Mouse (Mus musculus) cerebellum, adult 8-10 months (tissue): Measurements from ENCODE around the gene Plekho1.
"Not testable (repeated sequence)": the region's sequence is repeated elsewhere in the genome, so short reads cannot be mapped to it uniquely, and the experiment has no call there.

Experiments
- DNase-seq: peaks from one replicate; pipeline ENCODE4 v3.0.0; 2022

Plekho1 gene

DNA sequence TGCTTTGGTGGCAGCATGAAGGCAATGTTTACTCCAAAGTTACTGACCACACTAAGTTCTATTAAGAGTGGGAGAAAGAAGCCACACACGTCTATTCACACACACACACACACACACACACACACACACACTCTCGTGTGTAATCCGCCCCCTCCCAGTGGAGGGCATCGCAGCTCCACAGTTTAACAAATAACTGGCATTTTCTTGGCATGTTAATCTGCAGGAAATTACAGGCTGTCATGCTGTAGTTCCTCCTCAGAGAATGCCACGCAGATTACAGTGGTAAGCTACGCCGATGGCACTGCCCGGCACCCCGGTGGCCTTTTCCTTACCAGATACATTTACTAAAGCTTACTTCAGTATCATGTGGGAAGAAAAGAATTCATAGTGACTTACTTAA, 17.5 kb downstream of the Plekho1 start:
- no peak for DNase-seq

DNA sequence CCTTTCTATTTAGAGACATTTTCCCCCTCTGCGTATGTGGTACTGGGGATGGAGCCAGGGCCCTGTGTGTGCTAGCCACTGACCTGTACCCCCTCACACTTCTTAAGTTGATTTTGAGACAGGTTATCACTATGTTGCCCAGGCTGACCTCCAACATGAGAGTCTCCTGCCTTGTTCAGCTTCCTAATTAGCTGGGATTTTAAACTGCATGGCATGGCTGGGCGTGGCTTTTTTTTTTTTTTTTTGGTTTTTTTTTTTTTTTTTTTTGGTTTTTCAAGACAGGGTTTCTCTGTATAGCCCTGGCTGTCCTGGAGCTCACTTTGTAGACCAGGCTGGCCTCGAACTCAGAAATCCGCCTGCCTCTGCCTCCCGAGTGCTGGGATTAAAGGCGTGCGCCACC, 18.2 kb downstream of the Plekho1 start:
- DNase-seq, result not testable (repeated sequence)

DNA sequence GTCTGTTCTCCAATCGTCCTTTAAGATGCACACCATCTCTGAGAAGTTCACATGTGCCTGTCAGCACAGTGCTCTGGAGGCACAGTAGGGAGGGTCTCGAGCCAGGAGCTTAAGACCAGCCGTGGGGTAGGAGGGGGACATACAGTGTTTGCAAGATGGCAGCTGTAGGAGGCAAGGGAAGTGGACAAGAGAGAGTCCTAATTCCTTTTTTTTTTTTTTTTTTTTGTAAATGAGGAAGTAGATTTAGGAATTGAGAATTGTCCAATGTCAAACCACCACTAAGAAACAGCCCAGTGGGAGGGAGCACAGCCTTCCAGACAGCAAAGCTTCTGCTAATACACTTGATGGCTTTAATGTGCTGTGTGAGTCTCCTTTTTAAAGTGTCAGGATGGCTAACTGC, 18.7 kb downstream of the Plekho1 start:
- no peak for DNase-seq

DNA sequence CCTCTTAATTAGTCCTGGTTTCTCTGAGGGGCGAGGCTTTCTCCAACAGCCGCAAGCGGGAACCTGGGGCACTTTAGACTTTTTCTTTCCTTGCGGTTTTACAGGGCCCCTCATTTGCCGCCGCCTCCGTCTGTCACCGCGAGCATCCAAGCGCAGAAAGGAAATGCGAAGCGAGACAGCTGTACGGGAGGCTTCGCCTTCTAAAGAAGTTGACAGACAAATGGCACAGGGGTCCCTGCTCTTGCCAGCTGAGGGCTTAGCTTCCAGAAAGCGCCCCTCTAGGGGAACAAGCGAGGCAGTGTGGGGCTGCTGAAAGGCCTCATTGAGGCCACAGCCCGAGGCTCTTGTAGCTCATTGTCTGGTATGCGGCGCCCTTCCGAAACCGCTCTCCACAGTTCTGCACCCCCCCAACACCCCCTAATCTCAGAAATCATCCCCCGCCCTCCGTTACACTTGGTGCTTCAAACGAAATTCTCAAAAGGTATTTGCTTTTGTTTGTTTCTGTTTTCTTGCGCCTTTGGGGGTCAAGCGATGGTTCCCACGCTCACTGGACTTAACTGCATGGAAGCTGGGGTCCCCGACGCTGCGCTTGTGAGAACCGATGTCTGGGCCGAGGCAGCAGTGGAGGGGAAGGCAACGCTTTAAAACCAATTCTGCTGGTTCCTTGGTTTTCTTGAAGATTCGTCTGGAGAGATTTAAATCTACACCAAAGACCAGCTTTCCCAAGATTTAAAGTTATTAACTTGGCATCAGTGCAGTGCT, 22.7 kb downstream of the Plekho1 start:
- DNase-seq, result no peak

DNA sequence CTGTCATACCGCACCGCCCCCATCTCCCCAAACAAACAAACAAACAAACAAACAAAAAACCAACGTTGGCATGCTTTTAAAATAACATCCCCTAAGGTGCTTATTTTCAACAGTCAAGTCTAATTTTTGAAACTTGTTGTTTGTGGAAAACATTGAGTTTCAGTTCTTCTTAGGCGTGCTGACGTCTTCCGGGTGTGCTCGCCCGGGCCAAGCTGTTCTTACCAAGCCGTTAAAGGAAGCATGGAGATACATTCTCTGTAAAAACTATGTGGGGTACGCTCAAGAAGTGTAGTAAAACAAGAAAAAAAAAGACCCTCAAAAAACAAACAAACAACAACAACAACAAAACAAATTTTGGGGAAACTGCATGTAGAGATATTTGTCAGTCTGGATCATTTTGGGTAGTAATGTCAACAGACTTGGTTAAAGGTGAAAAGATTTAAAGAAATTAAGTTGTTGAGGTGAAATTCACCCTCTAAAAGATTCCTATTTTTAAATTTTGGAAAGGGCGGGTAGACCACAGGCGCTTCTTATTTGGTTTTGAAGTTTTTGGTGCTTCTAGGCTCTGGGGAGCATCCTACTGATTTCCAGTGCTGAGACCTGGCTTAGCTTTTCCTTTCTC, 23.4 kb downstream of the Plekho1 start:
- DNase-seq, result no peak

DNA sequence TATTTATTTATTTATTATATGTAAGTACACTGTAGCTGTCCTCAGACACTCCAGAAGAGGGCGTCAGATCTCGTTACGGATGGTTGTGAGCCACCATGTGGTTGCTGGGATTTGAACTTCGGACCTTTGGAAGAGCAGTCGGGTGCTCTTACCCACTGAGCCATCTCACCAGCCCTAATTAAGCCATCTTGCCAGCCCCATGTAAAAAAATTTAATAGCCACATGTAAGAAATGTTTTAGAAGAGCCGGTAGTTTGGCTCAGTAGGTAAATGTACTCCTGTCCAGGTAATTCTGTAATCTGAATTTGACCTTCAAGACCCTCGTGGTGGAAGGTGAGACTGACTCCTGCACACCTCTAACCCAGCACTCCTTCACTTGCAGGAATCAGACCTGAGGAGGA, 25.1 kb downstream of the Plekho1 start:
- not testable (repeated sequence) for DNase-seq

DNA sequence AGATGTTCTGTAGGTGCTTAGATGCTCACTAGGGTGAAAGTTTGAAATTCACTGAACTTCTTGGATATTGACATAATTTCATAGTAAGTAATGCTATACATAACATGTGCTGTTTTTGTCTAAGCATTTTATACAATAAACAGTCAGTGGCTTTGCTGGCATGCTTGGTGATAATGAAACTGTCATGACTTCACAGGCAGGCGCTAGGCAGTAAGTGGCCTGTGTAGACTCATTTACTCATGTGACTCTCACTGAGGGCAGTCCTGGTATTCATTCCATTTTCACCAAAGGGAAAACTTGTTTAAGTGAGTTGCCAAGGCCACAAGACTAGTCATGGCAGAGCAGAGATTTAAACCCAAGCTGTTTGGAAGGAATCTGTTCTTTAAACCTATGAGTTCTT, 26.5 kb downstream of the Plekho1 start:
- no peak for DNase-seq

DNA sequence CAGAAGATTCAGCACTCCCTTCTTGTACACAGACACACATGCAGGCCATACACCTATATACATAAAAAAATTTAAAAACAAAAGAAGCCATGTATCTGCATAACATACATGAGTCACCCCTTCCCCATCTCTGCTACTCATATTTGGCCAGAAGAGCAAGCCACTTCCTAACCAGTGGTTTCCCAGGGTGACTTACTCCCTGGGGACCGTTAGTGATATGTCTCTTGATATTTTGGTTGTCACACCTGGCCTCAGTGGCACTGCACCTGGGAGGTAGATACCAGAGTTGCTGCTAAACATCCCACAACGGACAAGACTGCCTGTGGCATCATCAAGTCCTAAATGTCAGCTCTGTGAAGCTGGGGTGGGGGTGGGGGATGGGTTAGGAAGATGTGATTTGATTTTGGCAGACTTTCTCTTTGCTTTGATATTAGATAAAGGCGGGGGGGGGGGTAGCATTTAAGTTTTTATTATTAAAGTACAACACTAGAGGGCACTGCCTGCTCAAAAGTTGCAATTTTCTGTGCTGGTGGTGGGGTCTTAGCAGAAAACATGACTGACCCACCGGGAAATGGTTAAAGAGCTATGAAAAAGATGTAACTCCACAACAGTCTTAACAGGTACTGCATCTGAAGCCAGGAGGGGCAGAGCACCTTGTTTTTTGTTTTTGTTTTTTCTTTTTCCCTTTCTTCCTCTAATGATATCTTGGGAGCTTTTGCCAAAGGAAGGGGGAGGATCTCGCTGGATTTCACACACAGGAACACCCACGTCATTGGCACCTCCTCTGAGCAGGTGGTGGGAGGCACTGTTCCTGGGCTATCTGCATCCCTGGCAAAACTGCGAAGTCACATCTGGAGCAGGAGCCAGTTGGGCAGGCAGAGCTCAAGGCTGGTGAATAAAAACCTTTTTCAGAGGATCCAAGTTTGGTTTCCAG, 30.0 kb downstream of the Plekho1 start:
- DNase-seq, result peak; percentile 65

DNA sequence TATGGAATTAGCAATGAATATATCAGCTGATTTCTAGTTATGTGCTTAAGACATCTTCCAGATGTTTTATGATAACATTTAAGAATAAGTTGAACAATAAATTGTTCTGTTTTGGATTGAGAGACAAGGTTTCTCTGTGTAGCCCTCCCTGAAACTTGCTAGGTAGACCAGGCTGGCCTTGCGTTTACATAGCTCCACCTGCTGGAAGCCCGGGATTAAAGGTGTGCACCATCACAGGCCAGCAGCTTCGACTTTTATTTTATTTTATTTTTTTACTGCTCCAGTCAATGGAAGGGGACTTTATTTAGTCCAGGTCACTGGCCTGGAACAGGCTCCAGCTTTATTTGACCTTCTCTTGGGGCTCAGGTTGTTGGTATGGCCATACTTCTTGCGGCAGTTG, 32.1 kb downstream of the Plekho1 start:
- no peak for DNase-seq

DNA sequence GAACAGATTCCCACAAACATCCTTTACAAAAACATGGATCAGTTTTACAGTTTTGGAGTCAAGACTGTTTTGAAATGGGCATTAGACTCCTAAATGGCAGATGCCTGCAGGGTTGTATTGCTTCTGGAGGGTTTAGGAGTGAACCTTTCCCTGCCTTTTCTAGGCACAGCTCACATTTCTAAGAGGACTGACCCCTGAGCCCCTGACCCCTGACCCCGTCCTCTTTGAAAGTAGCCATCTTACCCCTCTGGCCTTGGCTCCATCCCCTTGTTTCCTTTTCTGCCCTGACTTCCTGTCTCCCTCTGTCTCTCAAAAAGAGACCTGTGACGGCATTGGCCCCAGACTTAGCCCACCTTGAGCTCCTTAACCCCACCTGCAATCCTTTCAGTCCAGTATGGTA, 32.6 kb downstream of the Plekho1 start:
- DNase-seq, result no peak

DNA sequence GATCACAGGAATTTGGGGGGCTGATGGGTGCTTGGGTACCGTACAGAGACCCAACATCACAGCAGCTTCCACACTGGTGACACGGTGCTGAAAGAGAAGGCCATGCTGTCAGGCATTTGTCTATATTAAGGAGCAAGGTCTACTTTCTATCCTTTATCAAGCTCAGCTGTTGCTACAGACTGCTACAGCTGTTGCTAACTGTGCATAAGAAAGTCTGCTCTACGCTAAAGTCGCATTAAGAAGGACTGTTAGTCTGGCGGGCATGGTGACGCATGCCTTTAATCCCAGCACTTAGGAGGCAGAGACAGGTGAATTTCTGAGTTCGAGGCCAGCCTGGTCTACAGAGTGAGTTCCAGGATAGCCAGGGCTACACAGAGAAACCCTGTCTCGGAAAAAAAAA, 33.6 kb downstream of the Plekho1 start:
- DNase-seq, result not testable (repeated sequence)

DNA sequence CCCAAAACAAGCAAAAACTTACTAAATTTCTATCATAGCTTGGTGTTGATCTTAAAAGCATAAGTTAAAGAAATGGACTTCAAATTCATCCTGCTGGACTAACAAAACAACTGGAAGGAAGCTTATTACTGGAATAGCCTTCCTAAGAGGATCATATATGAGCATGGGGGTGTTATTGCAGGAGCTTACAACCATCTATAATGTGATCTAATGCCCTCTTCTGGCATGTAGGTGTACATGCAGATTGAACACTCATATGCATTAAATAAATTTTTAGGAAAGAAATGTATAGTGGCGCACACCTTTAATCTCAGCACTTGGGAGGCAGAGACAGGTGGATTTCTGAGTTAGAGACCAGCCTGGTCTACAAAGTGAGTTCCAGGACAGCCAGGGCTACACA, 36.0 kb downstream of the Plekho1 start:
- no peak for DNase-seq

DNA sequence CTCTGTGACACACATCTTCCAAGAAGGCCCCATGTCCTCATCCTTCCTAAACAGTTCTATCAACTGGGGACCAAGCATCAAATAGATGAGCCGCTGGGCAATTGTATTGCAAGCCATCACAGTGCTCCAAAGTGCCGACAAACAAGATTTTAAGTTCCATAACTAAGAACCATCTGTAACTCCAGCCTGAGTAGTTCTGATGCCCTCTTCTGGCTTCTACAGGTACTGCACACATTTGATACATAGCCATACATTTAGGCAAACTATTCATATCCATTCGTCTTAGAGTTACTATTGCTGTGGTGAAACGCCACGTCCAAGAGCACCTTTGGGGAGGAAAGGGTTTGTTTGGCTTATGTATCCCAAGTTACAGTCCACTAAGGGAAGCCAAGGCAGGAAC, 36.7 kb downstream of the Plekho1 start:
- no peak for DNase-seq

DNA sequence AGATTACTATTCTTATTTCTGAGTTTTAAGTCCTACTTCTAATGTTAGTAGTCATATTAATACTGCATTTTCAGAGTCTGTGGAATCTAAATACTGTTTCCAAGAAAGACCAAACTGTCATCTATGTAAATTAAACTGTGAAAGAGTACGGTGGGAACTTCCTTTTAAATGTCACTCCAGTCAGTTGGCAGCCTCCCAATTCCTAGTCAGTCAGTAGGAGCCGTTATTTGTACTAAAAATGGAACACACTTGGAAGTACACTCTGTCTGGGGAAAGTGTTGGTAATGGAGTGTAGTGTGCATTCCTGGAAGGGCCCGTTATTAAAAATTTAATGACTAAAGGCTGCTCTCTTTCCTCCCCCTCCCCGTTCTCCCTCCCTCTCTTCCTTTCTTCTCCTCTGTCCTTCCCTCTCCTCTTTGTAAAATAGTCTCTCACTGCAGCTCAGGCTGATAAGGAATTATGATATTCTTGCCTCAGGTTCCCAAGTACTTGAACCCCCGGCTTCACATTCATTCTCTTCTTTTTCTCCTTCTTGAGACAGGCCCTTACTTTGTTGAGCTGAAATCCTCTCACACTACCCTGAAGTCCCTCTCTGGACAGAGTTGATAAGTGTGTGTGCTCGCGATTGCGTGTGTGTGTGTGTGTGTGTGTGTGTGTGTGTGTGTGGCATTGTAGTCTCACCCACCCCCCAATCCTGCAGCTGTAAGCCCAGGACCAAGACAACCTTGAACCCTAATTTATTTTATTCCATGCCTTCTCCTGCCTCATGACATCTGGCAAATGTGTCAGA, 38.2 kb downstream of the Plekho1 start:
- no peak for DNase-seq

DNA sequence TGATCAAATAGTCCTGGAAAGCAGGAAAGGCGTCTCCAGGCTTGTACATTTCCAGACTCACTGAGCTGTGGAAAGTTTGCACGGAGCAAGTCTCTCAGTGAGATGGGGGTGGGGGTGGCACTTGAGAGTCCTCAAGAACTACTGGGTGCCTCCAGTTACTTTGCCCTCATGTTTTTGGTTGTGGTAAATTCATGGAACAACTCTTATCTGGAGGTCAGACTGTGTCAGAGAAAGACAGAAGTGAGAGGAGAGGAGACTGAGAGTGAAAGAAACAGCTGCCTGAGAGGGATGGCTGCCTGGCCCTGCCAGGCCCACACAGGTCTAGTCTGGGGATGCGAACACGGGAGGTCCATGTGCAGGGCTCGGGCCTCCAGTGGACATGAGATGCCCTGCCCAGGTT, 40.5 kb downstream of the Plekho1 start:
- no peak for DNase-seq

DNA sequence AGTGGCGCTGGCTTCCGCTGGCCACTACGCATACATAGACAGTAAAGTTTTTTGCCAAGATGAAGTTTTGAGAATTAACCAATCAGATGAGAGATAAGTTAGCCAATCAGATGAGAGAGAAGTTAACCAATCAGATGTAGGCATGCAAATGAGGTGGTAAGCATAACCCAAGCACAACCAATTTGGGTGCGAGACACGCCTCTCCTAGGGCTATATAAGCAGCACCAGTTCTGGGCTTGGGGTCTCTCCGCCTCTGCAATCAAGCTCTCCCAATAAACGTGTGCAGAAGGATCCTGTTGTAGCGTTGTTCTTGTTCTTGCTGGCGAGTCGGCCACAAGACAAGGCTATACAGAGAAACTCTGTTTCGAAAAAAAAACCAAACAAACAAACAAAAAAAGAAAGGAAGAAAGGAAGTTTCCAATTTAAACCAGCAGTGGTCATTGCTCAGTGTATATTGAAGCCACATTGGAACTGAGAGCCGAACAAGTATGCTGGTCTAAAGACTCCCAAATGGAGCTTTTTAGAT, 41.1 kb downstream of the Plekho1 start:
- DNase-seq, result not testable (repeated sequence)

DNA sequence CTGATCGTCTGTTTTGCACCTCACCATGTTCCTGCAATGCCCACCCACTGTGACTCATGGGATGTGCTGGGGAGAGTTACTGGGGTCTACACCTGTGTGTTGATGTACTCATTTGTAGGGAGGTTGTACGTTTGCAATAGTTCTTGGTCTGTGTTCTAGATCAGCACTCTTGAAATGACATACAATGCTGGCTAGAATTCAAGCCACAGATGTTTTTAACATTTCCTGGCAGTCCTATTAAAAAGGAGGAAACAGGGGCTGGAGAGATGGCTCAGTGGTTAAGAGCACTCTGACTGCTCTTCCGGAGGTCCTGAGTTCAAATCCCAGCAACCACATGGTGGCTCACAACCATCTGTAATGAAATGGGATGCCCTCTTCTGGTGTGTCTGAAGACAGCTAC, 42.3 kb downstream of the Plekho1 start:
- DNase-seq, result no peak

DNA sequence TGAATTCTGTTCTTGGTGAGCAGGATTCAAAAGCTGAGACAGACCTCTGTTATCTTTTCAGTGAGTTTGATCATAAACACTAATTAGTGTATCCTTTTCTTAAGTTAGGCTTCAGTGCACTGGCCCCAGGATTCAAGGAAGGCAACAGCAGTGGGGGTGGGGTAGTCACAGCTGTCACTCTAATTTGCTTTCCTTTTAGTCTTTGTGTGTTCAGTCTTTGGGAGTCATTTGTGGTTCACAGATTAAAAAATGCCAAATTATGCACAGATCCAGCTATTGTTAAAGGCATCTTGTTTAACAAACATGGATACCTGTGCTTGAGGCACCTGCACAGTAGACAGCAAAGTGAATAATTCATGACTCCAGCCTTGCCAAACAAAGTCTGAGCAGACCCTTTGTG, 42.8 kb downstream of the Plekho1 start:
- no peak for DNase-seq

DNA sequence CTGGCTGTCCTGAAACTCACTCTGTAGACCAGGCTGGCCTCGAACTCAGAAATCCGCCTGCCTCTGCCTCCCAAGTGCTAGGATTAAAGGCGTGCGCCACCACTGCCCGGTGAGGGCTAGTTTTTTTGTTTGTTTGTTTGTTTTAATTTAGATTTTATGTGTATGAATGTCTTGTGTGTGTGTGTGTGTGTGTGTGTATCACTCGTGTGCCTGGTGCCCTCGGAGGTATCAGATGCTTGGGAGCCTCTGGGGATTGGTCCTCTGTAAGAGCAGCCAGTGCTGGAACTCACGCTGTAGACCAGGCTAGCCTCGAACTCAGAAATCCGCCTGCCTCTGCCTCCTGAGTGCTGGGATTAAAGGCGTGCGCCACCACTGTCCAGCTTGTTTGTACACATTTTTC, 44.2 kb downstream of the Plekho1 start:
- DNase-seq, result not testable (repeated sequence)

DNA sequence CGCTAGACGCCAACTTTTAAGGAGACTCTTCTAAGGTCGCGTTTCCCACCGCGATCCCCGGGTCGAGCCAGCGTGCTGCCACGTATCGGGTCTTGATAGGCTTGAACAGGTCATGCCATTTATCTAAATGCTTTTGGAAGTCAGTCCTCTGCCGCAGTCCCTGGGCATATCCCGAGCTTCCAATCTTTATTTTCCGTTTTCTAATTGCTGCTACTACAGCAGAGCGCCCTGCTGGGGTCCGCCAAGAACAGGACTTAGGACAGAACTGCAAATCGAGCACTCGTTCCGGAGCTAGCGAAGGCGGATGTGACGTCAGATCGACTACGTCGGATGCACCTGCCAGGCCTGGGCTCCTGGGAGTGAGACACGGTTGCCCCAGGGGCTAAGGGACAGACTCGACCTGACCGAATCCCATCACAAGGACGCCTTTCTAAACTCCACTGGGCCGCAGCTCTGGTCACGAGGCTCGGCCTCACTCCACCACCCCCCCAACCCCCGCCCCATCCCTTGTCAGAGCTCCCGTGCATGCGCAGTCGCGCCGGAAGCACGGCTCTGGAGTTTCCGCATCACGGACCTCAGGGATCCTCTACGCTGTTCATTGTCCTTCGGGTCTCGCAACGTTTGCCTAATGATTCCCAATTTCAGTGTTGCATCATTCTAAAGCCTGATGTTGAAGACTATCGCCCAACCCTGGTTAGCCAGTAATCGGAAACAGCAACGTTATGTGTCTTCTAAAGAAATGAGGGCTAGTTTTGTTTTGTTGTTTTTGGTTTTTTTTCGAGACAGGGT, 44.8 kb downstream of the Plekho1 start:
- peak; percentile 93 for DNase-seq

DNA sequence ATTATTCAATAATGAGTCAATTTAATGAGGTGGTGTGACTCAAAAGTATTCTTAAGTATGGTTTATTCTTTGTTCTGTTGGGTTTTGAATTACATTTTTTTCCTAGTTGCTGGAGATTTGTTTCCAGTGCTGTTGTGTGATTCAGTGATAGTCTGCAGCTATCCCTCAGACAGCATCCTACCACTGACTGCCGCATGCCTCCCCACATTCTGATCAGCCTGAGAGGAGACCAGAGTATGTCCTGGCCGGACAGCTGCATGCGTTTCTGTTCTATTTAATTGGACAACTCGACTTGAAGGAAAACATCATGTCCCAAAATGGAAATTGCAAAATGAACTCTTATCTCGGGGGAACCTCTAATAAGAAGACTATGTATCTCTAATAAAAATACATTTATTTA, 47.5 kb downstream of the Plekho1 start:
- DNase-seq, result no peak

DNA sequence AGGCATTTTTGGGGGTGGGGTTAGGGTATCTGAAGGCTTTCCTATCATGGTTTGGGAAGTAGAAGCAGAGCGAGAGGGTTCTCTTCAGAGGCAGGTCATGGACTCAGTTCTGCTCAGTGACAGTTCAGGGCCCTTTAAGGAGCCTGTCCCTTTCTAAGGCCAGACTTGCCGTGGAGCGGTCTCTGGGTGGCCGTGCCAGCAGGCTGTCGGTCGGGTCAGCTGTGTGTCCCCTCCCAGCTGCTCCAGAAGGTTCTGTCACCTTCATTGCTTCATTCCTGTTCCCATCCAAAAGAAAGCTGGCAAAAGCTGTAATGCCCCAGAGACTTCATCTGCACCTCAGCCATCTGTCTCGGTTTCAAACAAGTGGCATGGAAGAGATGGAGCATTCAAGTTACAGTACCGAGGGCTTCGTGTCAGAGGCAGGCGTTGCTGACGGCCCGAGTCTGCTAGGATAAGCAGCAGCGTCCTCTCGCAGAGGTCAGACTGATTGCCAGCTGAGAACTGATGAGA, 50.0 kb downstream of the Plekho1 start:
- DNase-seq, result no peak
